Mouse (Mus musculus) heart, embryonic 12.5 days (tissue): Measurements from ENCODE around the gene Lbh. TPM values are rescaled to one million over a fixed set of nuclear protein-coding genes. Genes with fewer than 3 reads are reported as not detected.

Source experiments
- ATAC-seq: fragments of 200-750 bp; cut with Nextera tagmentation; 2 replicates; pipeline ENCODE4 v1.8.0; 2017; ENCODE audit warnings: moderate TSS enrichment, moderate library complexity; ENCODE audit not compliant: insufficient number of reproducible peaks, low FRiP score
- H3K27ac ChIP-seq: fragments of 300-500 bp; sonication (generic); 2 replicates; pipeline ENCODE4 v1.5.1; 2016; ENCODE audit warnings: mild to moderate bottlenecking, moderate library complexity; ENCODE audit not compliant: poor library complexity, severe bottlenecking
- H3K27me3 ChIP-seq: fragments of 300-500 bp; sonication (generic); replicated peaks from 2 replicates; pipeline ENCODE4 v1.6.1; 2016; ENCODE audit warnings: mild to moderate bottlenecking, moderate library complexity
- H3K36me3 ChIP-seq: fragments of 300-500 bp; sonication (generic); 2 replicates; pipeline ENCODE4 v1.6.1; 2016; ENCODE audit warnings: mild to moderate bottlenecking, moderate library complexity
- H3K4me1 ChIP-seq: fragments of 300-500 bp; sonication (generic); replicated peaks from 2 replicates; pipeline ENCODE4 v1.6.1; 2016; ENCODE audit warnings: mild to moderate bottlenecking
- H3K4me2 ChIP-seq: fragments of 300-500 bp; sonication (generic); 2 replicates; pipeline ENCODE4 v1.6.1; 2016; ENCODE audit warnings: mild to moderate bottlenecking, moderate library complexity
- H3K4me3 ChIP-seq: fragments of 300-500 bp; sonication (generic); 2 replicates; pipeline ENCODE4 v1.5.1; 2016; ENCODE audit warnings: mild to moderate bottlenecking
- H3K9ac ChIP-seq: fragments of 300-500 bp; sonication (generic); 2 replicates; pipeline ENCODE4 v1.6.1; 2016; ENCODE audit warnings: mild to moderate bottlenecking, moderate library complexity
- H3K9me3 ChIP-seq: fragments of 300-500 bp; sonication (generic); replicated peaks from 2 replicates; pipeline ENCODE4 v1.6.1; 2016; ENCODE audit warnings: mild to moderate bottlenecking, moderate library complexity
- WGBS: fragments of 180-500 bp; shearing (Covaris S2); methylation state at CpG from one replicate; pipeline ENCODE4 v1.1.7; 2016; 5-methylcytosine and 5-hydroxymethylcytosine counted together
- polyA plus RNA-seq: library from polyadenylated mRNA; unstranded; fragments of >200 nt; fragmentation: Nextera tagmentation; extraction: Ambion mirVana; gene quantifications from 2 replicates; pipeline ENCODE4 v1.2.1, GENCODE M21; 2016

Gene Lbh
- 22.6 and 23.7 TPM in 2 replicates for polyA plus RNA-seq

GRCm38 (mm10) chr17:72918053-72918452, at the start of gene Lbh:
Gene Lbh (plus strand): TSS chr17:72918305.
- peak; percentile 82 for ATAC-seq
- Histone ChIP-seq H3K9ac (peak within 1 kb of the TSS; percentile 99), H3K27ac (peak within 1 kb of the TSS; percentile 97), H3K4me2 (peak within 1 kb of the TSS; percentile 91), H3K4me1 (peaks cover 39% of the 10 kb centered on the region), H3K27me3 (no peaks in the 10 kb centered on the region), H3K36me3 (peaks cover 22% of the 10 kb centered on the region), H3K9me3 (no peaks in the 10 kb centered on the region), H3K4me3 (peak within 1 kb of the TSS; percentile 93)
- WGBS = under 1% methylated on average over 35 of the region's 35 CpGs

GRCm38 (mm10) chr17:72878979-72879378, 39.1 kb upstream of the Lbh start:
- Histone ChIP-seq H3K9me3 (peaks cover 3% of the 10 kb centered on the region; the same call in 1 of the 2 replicates), H3K36me3 (no peaks in the 10 kb centered on the region; the same call in 1 of the 2 replicates), H3K4me2 (no peak overlapping the region), H3K4me1 (peaks cover 11% of the 10 kb centered on the region), H3K27me3 (no peaks in the 10 kb centered on the region), H3K4me3 (no peak overlapping the region), H3K27ac (no peak overlapping the region), H3K9ac (no peak overlapping the region)
- ATAC-seq = no peak
- 74% methylated on average over 9 of the region's 9 CpGs for WGBS

DNA sequence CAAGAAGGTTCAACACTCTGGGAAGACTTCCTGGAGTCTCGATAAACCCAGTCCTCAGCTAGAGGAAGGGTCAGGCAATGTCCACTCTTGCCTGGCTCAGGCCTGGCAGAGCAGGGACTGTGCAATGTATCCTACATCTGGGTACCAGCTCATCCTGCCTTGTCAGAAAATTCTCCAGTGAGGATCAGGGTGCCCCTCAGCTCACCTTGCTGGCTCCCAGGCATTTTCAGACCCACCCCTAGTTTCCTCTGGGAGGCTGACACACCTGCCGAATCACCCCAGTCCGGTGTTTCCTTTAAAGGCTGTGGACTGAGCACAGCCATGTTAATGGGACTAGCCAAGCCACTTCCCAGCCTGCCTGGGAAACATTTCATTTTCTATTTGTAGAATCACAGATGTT, 37.9 kb upstream of the Lbh start:
- WGBS = 69% methylated on average over 3 of the region's 3 CpGs
- Histone ChIP-seq H3K27ac (no peak overlapping the region), H3K27me3 (no peaks in the 10 kb centered on the region), H3K4me3 (no peak overlapping the region), H3K36me3 (no peaks in the 10 kb centered on the region; the same call in 1 of the 2 replicates), H3K4me2 (no peak overlapping the region), H3K9ac (no peak overlapping the region), H3K9me3 (peaks cover 3% of the 10 kb centered on the region; the same call in 1 of the 2 replicates), H3K4me1 (peaks cover 11% of the 10 kb centered on the region)
- ATAC-seq = no peak

GRCm38 (mm10) chr17:72881051-72881450, 37.1 kb upstream of the Lbh start:
- H3K9me3 ChIP-seq = peaks cover 3% of the 10 kb centered on the region; the same call in 1 of the 2 replicates
- no peaks in the 10 kb centered on the region for H3K27me3 ChIP-seq
- ATAC-seq = no peak
- H3K9ac ChIP-seq = no peak overlapping the region
- 36% methylated on average over 3 of the region's 3 CpGs for WGBS
- no peak overlapping the region for H3K4me3 ChIP-seq
- H3K36me3 ChIP-seq = no peaks in the 10 kb centered on the region
- H3K27ac ChIP-seq = no peak overlapping the region
- H3K4me1 ChIP-seq = peaks cover 11% of the 10 kb centered on the region
- no peak overlapping the region for H3K4me2 ChIP-seq

DNA sequence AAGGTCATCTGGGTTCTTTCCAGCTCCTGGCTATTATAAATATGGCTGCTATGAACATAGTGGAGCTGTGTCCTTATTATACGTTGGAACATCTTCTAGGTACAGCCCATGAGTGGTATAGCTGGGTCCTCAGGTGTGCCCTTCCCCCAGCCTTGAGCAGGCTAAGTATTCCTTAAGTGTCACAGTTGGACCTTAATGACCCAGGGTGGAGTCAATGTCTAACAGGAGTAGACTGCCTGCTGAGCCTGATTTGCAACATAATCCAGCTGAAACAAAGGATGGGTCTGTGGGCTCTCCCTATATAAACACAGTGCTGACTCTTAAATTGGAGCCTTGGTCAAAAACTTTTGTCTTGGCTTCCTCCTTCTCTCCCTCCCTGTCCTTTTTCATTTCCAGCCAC, 36.3 kb upstream of the Lbh start:
- ATAC-seq = no peak
- peaks cover 11% of the 10 kb centered on the region for H3K4me1 ChIP-seq
- H3K36me3 ChIP-seq = no peaks in the 10 kb centered on the region
- no peak overlapping the region for H3K27ac ChIP-seq
- H3K9me3 ChIP-seq = peaks cover 3% of the 10 kb centered on the region; the same call in 1 of the 2 replicates
- no peak overlapping the region for H3K4me3 ChIP-seq
- no peak overlapping the region for H3K4me2 ChIP-seq
- H3K9ac ChIP-seq = no peak overlapping the region
- no peaks in the 10 kb centered on the region for H3K27me3 ChIP-seq
- WGBS = 66% methylated on average over 1 of the region's 1 CpGs

GRCm38 (mm10) chr17:72889556-72890397, 28.3 kb upstream of the Lbh start:
- H3K27ac ChIP-seq = no peak overlapping the region
- no peak overlapping the region for H3K4me3 ChIP-seq
- H3K9me3 ChIP-seq = no peaks in the 10 kb centered on the region
- ATAC-seq = 0 out of 2 replicates have a peak, but pooled peaks have one; percentile 18
- peaks cover 9% of the 10 kb centered on the region for H3K4me1 ChIP-seq
- WGBS = 22% methylated on average over 20 of the region's 20 CpGs
- no peaks in the 10 kb centered on the region for H3K36me3 ChIP-seq
- H3K9ac ChIP-seq = no peak overlapping the region
- peak overlapping the region; percentile 38; the same call in 1 of the 2 replicates for H3K4me2 ChIP-seq
- H3K27me3 ChIP-seq = no peaks in the 10 kb centered on the region

DNA sequence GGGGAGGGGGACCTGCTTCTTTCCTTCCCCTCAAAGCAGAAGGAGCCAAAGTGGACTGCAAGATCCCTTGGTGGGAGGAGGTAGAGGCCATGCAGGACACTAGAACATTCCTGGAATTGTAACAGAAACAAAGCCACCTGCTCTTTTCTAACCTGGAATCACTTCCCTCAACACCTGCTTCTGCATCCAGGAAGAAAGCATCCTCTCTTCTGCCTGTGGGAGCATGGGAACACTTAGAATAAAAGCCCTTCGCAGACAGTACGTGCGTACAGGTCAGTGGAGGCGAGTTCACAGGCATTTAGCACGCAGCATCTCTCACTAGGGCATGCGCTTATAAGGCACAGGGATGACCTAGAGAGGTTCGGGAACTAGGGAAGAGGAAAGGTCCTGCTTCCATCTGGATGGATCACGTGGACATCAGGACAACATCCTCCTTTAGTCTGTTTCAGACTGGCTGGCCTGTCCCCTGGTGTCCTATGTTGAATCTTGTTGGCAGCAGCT, 27.7 kb upstream of the Lbh start:
- Histone ChIP-seq H3K4me3 (no peak overlapping the region), H3K27ac (no peak overlapping the region), H3K9ac (peak overlapping the region; percentile 19; the same call in 1 of the 2 replicates), H3K9me3 (no peaks in the 10 kb centered on the region), H3K27me3 (no peaks in the 10 kb centered on the region), H3K4me1 (peaks cover 9% of the 10 kb centered on the region), H3K36me3 (no peaks in the 10 kb centered on the region), H3K4me2 (peak overlapping the region; percentile 38; the same call in 1 of the 2 replicates)
- ATAC-seq = no peak
- 56% methylated on average over 8 of the region's 8 CpGs for WGBS

DNA sequence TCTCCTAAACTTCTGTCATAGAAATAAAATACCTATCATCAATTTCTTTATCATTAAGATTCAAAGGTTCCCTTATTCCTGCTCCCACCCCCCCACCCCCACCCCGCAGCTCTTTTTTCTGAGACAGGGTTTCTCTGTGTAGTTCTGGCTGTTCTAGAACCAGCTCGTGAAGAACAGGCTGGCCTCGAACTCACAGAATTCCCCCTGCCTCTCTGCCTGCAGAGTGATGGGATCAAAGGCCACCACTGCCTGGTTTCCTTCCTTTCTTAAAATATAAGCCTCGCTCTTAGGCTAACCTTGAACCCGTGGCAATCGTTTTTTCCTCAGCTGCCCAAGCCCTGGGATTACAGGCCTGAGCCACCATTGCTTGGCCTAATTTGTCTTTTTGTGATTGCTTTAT, 26.5 kb upstream of the Lbh start:
- H3K9ac ChIP-seq = no peak overlapping the region
- no peaks in the 10 kb centered on the region for H3K27me3 ChIP-seq
- H3K9me3 ChIP-seq = no peaks in the 10 kb centered on the region
- ATAC-seq = no peak
- H3K27ac ChIP-seq = no peak overlapping the region
- peaks cover 9% of the 10 kb centered on the region for H3K4me1 ChIP-seq
- H3K4me3 ChIP-seq = no peak overlapping the region
- no peaks in the 10 kb centered on the region for H3K36me3 ChIP-seq
- 85% methylated on average over 6 of the region's 6 CpGs for WGBS
- H3K4me2 ChIP-seq = no peak overlapping the region

DNA sequence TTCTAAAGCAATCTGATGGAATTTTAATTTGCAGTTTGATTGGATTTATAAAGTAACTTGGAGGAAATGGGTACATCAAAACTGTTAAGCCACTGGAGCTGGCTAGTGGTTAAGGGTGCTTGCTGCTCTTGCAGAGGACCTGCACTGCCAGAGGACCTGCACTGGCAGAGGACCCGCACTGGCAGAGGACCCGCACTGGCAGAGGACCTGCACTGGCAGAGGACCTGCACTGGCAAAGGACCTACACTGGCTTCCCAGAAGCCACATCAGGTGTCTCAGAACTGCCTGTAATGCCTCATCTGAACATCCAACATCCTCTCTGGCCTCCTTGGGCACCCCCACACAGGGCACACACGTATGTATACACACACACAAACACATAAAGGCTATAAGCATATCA, 22.6 kb upstream of the Lbh start:
- Histone ChIP-seq H3K4me1 (peaks cover 19% of the 10 kb centered on the region), H3K9me3 (no peaks in the 10 kb centered on the region), H3K36me3 (no peaks in the 10 kb centered on the region), H3K4me2 (no peak overlapping the region), H3K9ac (no peak overlapping the region), H3K27ac (no peak overlapping the region), H3K4me3 (no peak overlapping the region), H3K27me3 (no peaks in the 10 kb centered on the region)
- ATAC-seq = no peak
- 88% methylated on average over 3 of the region's 3 CpGs for WGBS

DNA sequence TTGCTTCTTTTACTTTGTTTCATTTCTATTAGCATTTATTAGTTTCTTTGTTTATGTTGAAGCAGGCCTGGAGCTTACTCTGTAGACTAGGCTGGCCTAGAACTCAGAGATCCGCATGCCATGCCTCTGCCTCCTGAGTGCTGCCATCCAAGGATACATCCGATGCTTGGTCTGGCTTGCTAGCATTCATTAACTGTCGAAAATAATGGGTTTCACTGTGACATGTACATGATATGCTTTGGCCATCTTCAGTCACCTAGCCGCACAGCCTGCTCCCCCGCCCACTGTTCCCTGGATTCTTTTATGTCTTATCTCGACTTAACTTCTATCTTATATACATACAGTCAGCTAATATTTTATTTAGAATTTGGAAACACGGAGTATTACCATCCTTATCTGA, 21.0 kb upstream of the Lbh start:
- Histone ChIP-seq H3K36me3 (no peaks in the 10 kb centered on the region), H3K4me1 (peaks cover 18% of the 10 kb centered on the region), H3K9ac (no peak overlapping the region), H3K4me2 (no peak overlapping the region), H3K9me3 (no peaks in the 10 kb centered on the region), H3K27ac (no peak overlapping the region), H3K4me3 (no peak overlapping the region), H3K27me3 (no peaks in the 10 kb centered on the region)
- no peak for ATAC-seq
- 85% methylated on average over 7 of the region's 7 CpGs for WGBS

- no peaks in the 10 kb centered on the region for H3K9me3 ChIP-seq
- no peak overlapping the region for H3K27ac ChIP-seq
- no peaks in the 10 kb centered on the region for H3K36me3 ChIP-seq
- H3K4me2 ChIP-seq = no peak overlapping the region
- no peaks in the 10 kb centered on the region for H3K27me3 ChIP-seq
- no peak for ATAC-seq
- peaks cover 21% of the 10 kb centered on the region for H3K4me1 ChIP-seq
- no peak overlapping the region for H3K4me3 ChIP-seq
- H3K9ac ChIP-seq = no peak overlapping the region
- 72% methylated on average over 5 of the region's 5 CpGs for WGBS
These were observed 20.1 kb upstream of the Lbh start for GRCm38 (mm10) chr17:72897961-72898360.
